Mouse (Mus musculus): Measurements from ENCODE around the gene Gm5624. TPM values are rescaled to one million over a fixed set of nuclear protein-coding genes. Genes with fewer than 3 reads are reported as not detected.

Gene Gm5624
- not detected for polyA plus RNA-seq (2017; shearing (Covaris generic))

GRCm38 (mm10) chr14:44627737-44628136 lies at the start of gene Gm5624:
Gene Gm5624 (minus strand): TSS chr14:44627938.

GRCm38 (mm10) chr14:44582853-44583252 lies 44.9 kb downstream of the Gm5624 start, which contains the start of gene Gm8247:
Gene Gm8247 (plus strand): TSS chr14:44583153.

GRCm38 (mm10) chr14:44517976-44518375 lies 109.8 kb downstream of the Gm5624 start, which contains the start of gene Gm17093:
Gene Gm17093 (plus strand): TSS chr14:44518276.

Other genes starting within 250 kb of the Gm5624 start
- not detected for gene Gm3371, start 217.2 kb downstream of the Gm5624 start, polyA plus RNA-seq (2017; shearing (Covaris generic))
- gene Gm8232, start 194.3 kb downstream of the Gm5624 start, polyA plus RNA-seq (2017; shearing (Covaris generic)) = not detected
- gene BC061237, start 135.5 kb downstream of the Gm5624 start, polyA plus RNA-seq (2017; shearing (Covaris generic)) = not detected
- not detected for gene Gm17093, start 109.7 kb downstream of the Gm5624 start, polyA plus RNA-seq (2017; shearing (Covaris generic))
- gene Gm8247, start 44.8 kb downstream of the Gm5624 start, polyA plus RNA-seq (2017; shearing (Covaris generic)) = not detected
- gene Gm8257, start 78.5 kb upstream of the Gm5624 start, polyA plus RNA-seq (2017; shearing (Covaris generic)) = not detected
- gene Gm8267, start 122.4 kb upstream of the Gm5624 start, polyA plus RNA-seq (2017; shearing (Covaris generic)) = not detected
- not detected for gene Ptgdr, start 231.4 kb upstream of the Gm5624 start, polyA plus RNA-seq (2017; shearing (Covaris generic))